Mouse (Mus musculus) megakaryocyte, embryonic 14.5 days (primary cell): ENCODE measurements around the gene Slc5a11. TPM values are rescaled to one million over a fixed set of nuclear protein-coding genes. Genes with fewer than 3 reads are reported as not detected.

ENCODE experiments used
- H3K27me3 ChIP-seq: replicated peaks from 2 replicates; pipeline ENCODE3; 2012; ENCODE audit warnings: inconsistent platforms
- H3K36me3 ChIP-seq: replicated peaks from 2 replicates; pipeline ENCODE3; 2012; ENCODE audit warnings: low read length, inconsistent platforms, mixed read lengths
- H3K4me1 ChIP-seq: 2 replicates; pipeline ENCODE4 v1.6.1; 2012; ENCODE audit warnings: inconsistent platforms
- H3K4me3 ChIP-seq: replicated peaks from 2 replicates; pipeline ENCODE3; 2012; ENCODE audit warnings: moderate library complexity, mild to moderate bottlenecking, inconsistent platforms
- H3K9me3 ChIP-seq: 2 replicates; pipeline ENCODE4 v1.6.1; 2012; ENCODE audit warnings: inconsistent platforms
- FLI1 ChIP-seq: IDR thresholded peaks from 2 replicates; pipeline ENCODE4 v1.6.1; 2012; ENCODE audit warnings: low read length, inconsistent platforms, mixed read lengths
- GATA1 ChIP-seq: IDR thresholded peaks from 3 replicates; pipeline ENCODE4 v1.6.1; 2012; ENCODE audit warnings: mixed read lengths, low read length, inconsistent platforms, borderline replicate concordance
- polyA plus RNA-seq: library from polyadenylated mRNA; stranded (reverse); fragments of >175 nt; gene quantifications from 2 replicates; pipeline ENCODE4 v1.2.3, GENCODE M21; 2012; ENCODE audit warnings: low replicate concordance; ENCODE audit not compliant: insufficient read depth

Slc5a11 gene
- polyA plus RNA-seq, 1 experiment, result not detected

DNA sequence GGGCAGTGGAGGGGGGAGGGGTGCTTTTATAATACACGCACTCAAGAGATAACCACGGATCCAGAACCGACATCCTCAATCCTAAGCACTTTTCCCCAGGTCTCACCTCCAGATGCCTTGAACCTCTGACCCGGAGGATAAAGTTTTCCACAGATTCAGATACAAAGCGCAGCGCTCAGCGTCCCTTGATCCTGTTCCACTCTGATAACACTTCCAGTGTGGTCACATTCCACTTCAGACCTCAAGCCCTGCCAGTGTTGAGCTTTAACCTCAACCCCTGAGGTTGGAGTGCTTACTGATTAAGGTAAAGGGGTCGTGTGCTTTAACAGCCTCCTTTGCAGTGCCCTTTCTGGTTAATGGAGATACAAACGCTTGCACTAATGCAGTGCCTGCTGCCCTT lies 4.7 kb upstream of the Slc5a11 start:
- H3K27me3 ChIP-seq, result peaks cover 47% of the 10 kb centered on the region
- H3K4me3 ChIP-seq, result no peak overlapping the region
- TF ChIP-seq GATA1 (no peak), FLI1 (no peak)
- H3K36me3 ChIP-seq, result no peaks in the 10 kb centered on the region
- peaks cover 7% of the 10 kb centered on the region; the same call in 1 of the 2 replicates for H3K4me1 ChIP-seq
- H3K9me3 ChIP-seq, result no peaks in the 10 kb centered on the region

GRCm38 (mm10) chr7:123211461-123211860 lies 3.1 kb upstream of the Slc5a11 start:
- H3K4me1 ChIP-seq, result peaks cover 3% of the 10 kb centered on the region; the same call in 1 of the 2 replicates
- no peaks in the 10 kb centered on the region for H3K36me3 ChIP-seq
- H3K9me3 ChIP-seq, result no peaks in the 10 kb centered on the region
- TF ChIP-seq FLI1, result no peak
- no peak for TF ChIP-seq GATA1
- H3K4me3 ChIP-seq, result no peak overlapping the region
- H3K27me3 ChIP-seq, result peaks cover 54% of the 10 kb centered on the region

DNA sequence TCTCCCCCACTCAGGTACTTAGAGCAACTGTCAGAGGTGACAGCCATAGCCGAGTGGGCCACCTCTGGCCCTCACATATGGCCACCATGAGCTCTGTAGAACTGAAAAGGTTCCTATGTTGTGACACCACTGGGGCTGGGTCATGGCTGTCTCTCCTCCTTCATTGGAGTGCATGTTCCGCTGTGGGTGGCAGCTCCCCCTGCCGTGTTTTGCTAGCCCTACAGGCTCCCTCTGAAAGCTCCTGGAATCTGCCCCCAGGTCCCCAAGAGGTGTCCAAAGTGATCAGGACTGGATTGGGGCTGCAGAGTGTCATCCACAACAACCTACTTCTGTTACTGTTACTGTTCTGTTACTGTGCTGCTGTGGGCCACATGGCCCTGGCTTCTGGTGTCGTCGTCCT lies 2.3 kb upstream of the Slc5a11 start:
- H3K9me3 ChIP-seq, result no peaks in the 10 kb centered on the region
- H3K36me3 ChIP-seq, result no peaks in the 10 kb centered on the region
- TF ChIP-seq FLI1, result no peak
- TF ChIP-seq GATA1, result no peak

GRCm38 (mm10) chr7:123215138-123215537 lies 558 bp downstream of the Slc5a11 start:
- H3K36me3 ChIP-seq, result no peaks in the 10 kb centered on the region
- TF ChIP-seq GATA1, result no peak
- TF ChIP-seq FLI1, result no peak
- no peak overlapping the region for H3K4me3 ChIP-seq
- no peaks in the 10 kb centered on the region for H3K9me3 ChIP-seq
- peaks cover 36% of the 10 kb centered on the region for H3K27me3 ChIP-seq
- peaks cover 10% of the 10 kb centered on the region for H3K4me1 ChIP-seq

More for the DNA sequence above, 2.3 kb upstream of the Slc5a11 start:
- Histone ChIP-seq H3K4me1 (peaks cover 4% of the 10 kb centered on the region; the same call in 1 of the 2 replicates), H3K27me3 (peaks cover 51% of the 10 kb centered on the region), H3K4me3 (no peak overlapping the region)

- Histone ChIP-seq H3K36me3 (no peaks in the 10 kb centered on the region), H3K4me1 (peaks cover 10% of the 10 kb centered on the region), H3K27me3 (peaks cover 29% of the 10 kb centered on the region), H3K4me3 (no peak overlapping the region), H3K9me3 (no peaks in the 10 kb centered on the region)
- TF ChIP-seq GATA1 (no peak), FLI1 (no peak)
These were observed 3.1 kb downstream of the Slc5a11 start for GRCm38 (mm10) chr7:123217448-123218354.

DNA sequence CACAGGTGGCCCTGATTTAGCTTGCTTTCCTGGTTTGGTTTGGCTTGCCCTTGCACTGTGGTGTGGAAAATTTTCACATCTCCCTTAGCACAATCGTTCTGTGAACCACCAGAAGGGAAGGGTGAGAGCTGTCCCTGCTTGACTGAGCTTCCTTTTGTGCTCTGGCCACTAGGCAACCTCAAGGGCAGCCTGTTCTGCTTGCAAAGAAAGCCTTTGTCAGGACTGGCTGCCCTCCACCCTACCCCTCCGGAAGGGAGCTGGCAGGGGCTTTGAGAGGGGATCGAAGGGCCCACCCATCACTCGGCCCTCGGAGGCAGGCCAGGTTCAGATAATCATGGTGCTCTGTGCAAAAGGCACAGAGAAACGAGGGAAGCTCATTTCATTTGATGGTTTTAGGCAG lies 4.0 kb downstream of the Slc5a11 start:
- Histone ChIP-seq H3K9me3 (no peaks in the 10 kb centered on the region), H3K4me3 (no peak overlapping the region), H3K4me1 (peaks cover 10% of the 10 kb centered on the region), H3K36me3 (no peaks in the 10 kb centered on the region), H3K27me3 (peaks cover 29% of the 10 kb centered on the region)
- TF ChIP-seq FLI1 (no peak), GATA1 (no peak)

- Histone ChIP-seq H3K27me3 (peaks cover 18% of the 10 kb centered on the region), H3K4me3 (no peak overlapping the region), H3K9me3 (no peaks in the 10 kb centered on the region), H3K4me1 (peaks cover 7% of the 10 kb centered on the region), H3K36me3 (no peaks in the 10 kb centered on the region)
- no peak for TF ChIP-seq FLI1
- no peak for TF ChIP-seq GATA1
These were observed 5.4 kb downstream of the Slc5a11 start for GRCm38 (mm10) chr7:123219781-123220632.

DNA sequence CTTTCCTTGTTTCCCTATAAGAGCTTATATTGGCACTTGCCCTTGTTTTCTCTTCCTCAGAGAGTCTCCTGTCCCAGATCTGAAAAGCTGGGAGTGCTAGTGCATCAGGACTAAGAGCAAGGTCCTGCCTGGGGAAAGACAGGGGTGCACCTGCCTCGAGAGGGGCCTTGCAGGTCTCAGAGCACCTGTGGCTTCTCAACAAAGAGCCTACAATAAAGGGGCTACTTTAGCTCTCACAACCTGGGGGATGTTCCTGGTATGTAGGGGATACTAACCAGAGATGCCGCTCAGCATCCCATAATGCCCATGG lies 6.0 kb downstream of the Slc5a11 start:
- Histone ChIP-seq H3K36me3 (no peaks in the 10 kb centered on the region), H3K4me1 (peaks cover 7% of the 10 kb centered on the region), H3K27me3 (peaks cover 15% of the 10 kb centered on the region), H3K4me3 (no peak overlapping the region), H3K9me3 (no peaks in the 10 kb centered on the region)
- TF ChIP-seq GATA1 (no peak), FLI1 (no peak)

- TF ChIP-seq GATA1 (no peak), FLI1 (no peak)
- no peak overlapping the region for H3K4me3 ChIP-seq
- H3K9me3 ChIP-seq, result no peaks in the 10 kb centered on the region
- H3K27me3 ChIP-seq, result peaks cover 10% of the 10 kb centered on the region
- no peaks in the 10 kb centered on the region for H3K4me1 ChIP-seq
- no peaks in the 10 kb centered on the region for H3K36me3 ChIP-seq
These were observed 9.5 kb downstream of the Slc5a11 start for GRCm38 (mm10) chr7:123224076-123224475.

GRCm38 (mm10) chr7:123225159-123225558 lies 10.6 kb downstream of the Slc5a11 start:
- Histone ChIP-seq H3K4me3 (no peak overlapping the region), H3K36me3 (no peaks in the 10 kb centered on the region), H3K27me3 (peaks cover 6% of the 10 kb centered on the region), H3K4me1 (no peaks in the 10 kb centered on the region), H3K9me3 (no peaks in the 10 kb centered on the region)
- TF ChIP-seq FLI1, result no peak
- TF ChIP-seq GATA1, result no peak
